Mouse (Mus musculus) brain, embryonic 14.5 days (tissue): Measurements from ENCODE around the gene Ptprj.
"Not testable (repeated sequence)": the region's sequence is repeated elsewhere in the genome, so short reads cannot be mapped to it uniquely, and the experiment has no call there.

Experiments used
- CTCF ChIP-seq: fragments of 200-500 bp; IDR thresholded peaks from 2 replicates; pipeline ENCODE4 v1.5.1; 2012; ENCODE audit warnings: inconsistent platforms, mild to moderate bottlenecking, moderate library complexity, borderline replicate concordance; ENCODE audit not compliant: insufficient read depth, insufficient read length; ENCODE audit errors: extremely low read depth
- POLR2A ChIP-seq: fragments of 200-500 bp; IDR thresholded peaks from 2 replicates; pipeline ENCODE4 v1.6.1; 2012; ENCODE audit warnings: mild to moderate bottlenecking, inconsistent platforms, borderline replicate concordance; ENCODE audit not compliant: poor library complexity, insufficient read depth, insufficient read length, severe bottlenecking; ENCODE audit errors: extremely low read depth

- not testable (repeated sequence) for TF ChIP-seq CTCF, POLR2A
Measured at GRCm38 (mm10) chr2:90424937-90425336, 155.5 kb downstream of the Ptprj start.
